Mouse (Mus musculus): ENCODE results near the gene Olfr698. TPM values are rescaled to one million over a fixed set of nuclear protein-coding genes. Genes with fewer than 3 reads are reported as not detected.
"Not testable (repeated sequence)": the region's sequence is repeated elsewhere in the genome, so short reads cannot be mapped to it uniquely, and the experiment has no call there.

The Olfr698 gene
- polyA plus RNA-seq, 1 experiment from 2014 or later = not detected

DNA sequence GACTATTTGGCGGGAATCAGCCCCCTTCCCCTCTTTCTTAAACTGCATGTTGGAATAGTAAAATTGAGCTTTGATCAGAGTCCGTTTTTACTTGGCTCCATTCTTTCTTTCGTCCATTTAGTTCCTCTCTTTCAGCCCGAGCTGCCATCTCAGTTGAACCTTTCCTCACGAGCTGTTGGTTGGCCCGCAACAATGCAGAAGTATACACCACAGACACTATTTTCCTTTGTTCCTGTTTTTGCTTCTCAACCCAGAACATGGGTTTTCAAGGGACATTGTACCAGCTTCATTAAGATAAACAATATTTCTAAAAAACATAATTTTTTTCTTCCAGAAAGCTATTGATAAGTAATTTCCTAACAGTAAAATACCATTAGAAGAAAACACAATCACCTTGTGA is 43.7 kb downstream of the Olfr698 start:
- 91% methylated on average over 6 of the region's 6 CpGs for WGBS

GRCm38 (mm10) chr7:106707705-106708104 is 47.5 kb downstream of the Olfr698 start:
- H3K36me3 ChIP-seq (ENCODE audit: insufficient read depth, low read length); H3K9me3 ChIP-seq (ENCODE audit: low read length); H3K27ac ChIP-seq (ENCODE audit: low read length); H3K4me2 ChIP-seq (replicated peaks; ENCODE audit: low read depth, low read length); H3K9ac ChIP-seq (replicated peaks; ENCODE audit: low read length); H3K4me1 ChIP-seq (ENCODE audit: insufficient read depth, low read length); H3K27me3 ChIP-seq (ENCODE audit: insufficient read depth, low read length); H3K4me3 ChIP-seq (ENCODE audit: low read length); ATAC-seq (ENCODE audit: low FRiP score, low TSS enrichment): not testable (repeated sequence)
- WGBS = 67% methylated on average over 10 of the region's 10 CpGs

More for the DNA sequence above, 43.7 kb downstream of the Olfr698 start:
- Histone ChIP-seq H3K36me3 (ENCODE audit: insufficient read depth, low read length) (no peaks in the 10 kb centered on the region), H3K4me3 (ENCODE audit: low read length) (no peak overlapping the region), H3K9me3 (ENCODE audit: low read length) (no peaks in the 10 kb centered on the region), H3K4me1 (ENCODE audit: insufficient read depth, low read length) (no peaks in the 10 kb centered on the region), H3K4me2 (replicated peaks; ENCODE audit: low read depth, low read length) (no peak overlapping the region), H3K27ac (ENCODE audit: low read length) (no peak overlapping the region), H3K27me3 (ENCODE audit: insufficient read depth, low read length) (no peaks in the 10 kb centered on the region), H3K9ac (replicated peaks; ENCODE audit: low read length) (no peak overlapping the region)
- no peak for ATAC-seq (ENCODE audit: low FRiP score, low TSS enrichment)

Other genes with a start within 250 kb of the Olfr698 start
- gene Olfr693, start 74.8 kb downstream of the Olfr698 start, polyA plus RNA-seq (2015; fragmentation: Nextera tagmentation; extraction: Ambion mirVana) = not detected in 2 replicates
- gene Olfr694, start 63.6 kb downstream of the Olfr698 start, polyA plus RNA-seq (2015; fragmentation: Nextera tagmentation; extraction: Ambion mirVana) = not detected in 2 replicates
- gene Olfr695, start 39.0 kb downstream of the Olfr698 start, polyA plus RNA-seq (2015; fragmentation: Nextera tagmentation; extraction: Ambion mirVana) = not detected in 2 replicates
- gene Olfr697, start 13.0 kb downstream of the Olfr698 start, polyA plus RNA-seq (2015; fragmentation: Nextera tagmentation; extraction: Ambion mirVana) = not detected in 2 replicates
- gene Olfr699, start 37.8 kb upstream of the Olfr698 start, polyA plus RNA-seq (2015; fragmentation: Nextera tagmentation; extraction: Ambion mirVana) = not detected in 2 replicates
- not detected in 2 replicates for gene Olfr700, start 53.4 kb upstream of the Olfr698 start, polyA plus RNA-seq (2015; fragmentation: Nextera tagmentation; extraction: Ambion mirVana)
- gene Olfr701, start 58.7 kb upstream of the Olfr698 start, polyA plus RNA-seq (2015; fragmentation: Nextera tagmentation; extraction: Ambion mirVana) = not detected in 2 replicates
- not detected in 2 replicates for gene Olfr702, start 78.5 kb upstream of the Olfr698 start, polyA plus RNA-seq (2015; fragmentation: Nextera tagmentation; extraction: Ambion mirVana)
- gene Olfr703, start 88.0 kb upstream of the Olfr698 start, polyA plus RNA-seq (2015; fragmentation: Nextera tagmentation; extraction: Ambion mirVana) = not detected in 2 replicates
- gene Olfr704, start 107.8 kb upstream of the Olfr698 start, polyA plus RNA-seq (2015; fragmentation: Nextera tagmentation; extraction: Ambion mirVana) = not detected in 2 replicates
- gene Olfr705, start 121.5 kb upstream of the Olfr698 start, polyA plus RNA-seq (2015; fragmentation: Nextera tagmentation; extraction: Ambion mirVana) = not detected in 2 replicates
- gene Olfr706, start 132.8 kb upstream of the Olfr698 start, polyA plus RNA-seq (2015; fragmentation: Nextera tagmentation; extraction: Ambion mirVana) = not detected in 2 replicates
- not detected in 2 replicates for gene Olfr707, start 145.8 kb upstream of the Olfr698 start, polyA plus RNA-seq (2015; fragmentation: Nextera tagmentation; extraction: Ambion mirVana)
- not detected in 2 replicates for gene Olfr1532-ps1, start 152.6 kb upstream of the Olfr698 start, polyA plus RNA-seq (2015; fragmentation: Nextera tagmentation; extraction: Ambion mirVana)
- not detected in 2 replicates for gene Olfr709-ps1, start 176.8 kb upstream of the Olfr698 start, polyA plus RNA-seq (2015; fragmentation: Nextera tagmentation; extraction: Ambion mirVana)
- not detected in 2 replicates for gene Olfr710, start 192.9 kb upstream of the Olfr698 start, polyA plus RNA-seq (2015; fragmentation: Nextera tagmentation; extraction: Ambion mirVana)
- not detected in 2 replicates for gene Olfr6, start 208.5 kb upstream of the Olfr698 start, polyA plus RNA-seq (2015; fragmentation: Nextera tagmentation; extraction: Ambion mirVana)
- gene Olfr711, start 220.1 kb upstream of the Olfr698 start, polyA plus RNA-seq (2015; fragmentation: Nextera tagmentation; extraction: Ambion mirVana) = not detected in 2 replicates

Data from kidney, embryonic 16.5 days (tissue).